Mouse (Mus musculus) spleen, adult 2 months (tissue): ENCODE measurements at regions not wholly inside any gene's neighbourhood (a gene's known extent, or its start where the extent isn't known, plus 50 kb on each side); places are given as distances from the start of the nearest gene placed in this dataset.

Source experiments
- DNase-seq, 2 experiments: peaks; one replicate each; pipeline versions ENCODE4 v3.0.0 to v3.0.0-alpha.2; 2012 to 2021; ENCODE audit warnings: low spot score in 2 of 2, low read depth in 1 of 2
- H3K27ac ChIP-seq: fragments of 200-500 bp; 2 replicates; pipeline ENCODE4 v1.5.1; 2012; ENCODE audit warnings: low read length, inconsistent platforms; ENCODE audit not compliant: insufficient read depth
- H3K27me3 ChIP-seq: fragments of 200-500 bp; 2 replicates; pipeline ENCODE4 v1.6.1; 2012; ENCODE audit warnings: mild to moderate bottlenecking, moderate library complexity, low read length, inconsistent platforms; ENCODE audit not compliant: control insufficient read depth, insufficient read depth
- H3K36me3 ChIP-seq: fragments of 200-500 bp; 2 replicates; pipeline ENCODE4 v1.6.1; 2012; ENCODE audit warnings: mild to moderate bottlenecking, low read length, inconsistent platforms; ENCODE audit not compliant: control insufficient read depth, insufficient read depth
- H3K4me1 ChIP-seq: fragments of 200-500 bp; 2 replicates; pipeline ENCODE4 v1.6.1; 2011; ENCODE audit warnings: inconsistent platforms; ENCODE audit not compliant: control insufficient read depth, insufficient read depth, insufficient read length
- H3K4me3 ChIP-seq: fragments of 200-500 bp; 2 replicates; pipeline ENCODE4 v1.5.1; 2011; ENCODE audit warnings: mild to moderate bottlenecking, inconsistent platforms; ENCODE audit not compliant: insufficient read depth, insufficient read length; ENCODE audit errors: extremely low read depth
- CTCF ChIP-seq: fragments of 200-500 bp; IDR thresholded peaks from 2 replicates; pipeline ENCODE4 v1.5.1; 2011; ENCODE audit warnings: mild to moderate bottlenecking, inconsistent platforms; ENCODE audit not compliant: insufficient read depth, insufficient read length, insufficient replicate concordance; ENCODE audit errors: extremely low read depth
- POLR2A ChIP-seq: fragments of 200-500 bp; IDR thresholded peaks from 2 replicates; pipeline ENCODE4 v1.6.1; 2011; ENCODE audit warnings: low read depth, low read length, inconsistent platforms
- WGBS: fragments of 180-500 bp; shearing (Covaris S2); methylation state at CpG from one replicate; pipeline ENCODE4 v1.1.7; 2018; 5-methylcytosine and 5-hydroxymethylcytosine counted together

DNA sequence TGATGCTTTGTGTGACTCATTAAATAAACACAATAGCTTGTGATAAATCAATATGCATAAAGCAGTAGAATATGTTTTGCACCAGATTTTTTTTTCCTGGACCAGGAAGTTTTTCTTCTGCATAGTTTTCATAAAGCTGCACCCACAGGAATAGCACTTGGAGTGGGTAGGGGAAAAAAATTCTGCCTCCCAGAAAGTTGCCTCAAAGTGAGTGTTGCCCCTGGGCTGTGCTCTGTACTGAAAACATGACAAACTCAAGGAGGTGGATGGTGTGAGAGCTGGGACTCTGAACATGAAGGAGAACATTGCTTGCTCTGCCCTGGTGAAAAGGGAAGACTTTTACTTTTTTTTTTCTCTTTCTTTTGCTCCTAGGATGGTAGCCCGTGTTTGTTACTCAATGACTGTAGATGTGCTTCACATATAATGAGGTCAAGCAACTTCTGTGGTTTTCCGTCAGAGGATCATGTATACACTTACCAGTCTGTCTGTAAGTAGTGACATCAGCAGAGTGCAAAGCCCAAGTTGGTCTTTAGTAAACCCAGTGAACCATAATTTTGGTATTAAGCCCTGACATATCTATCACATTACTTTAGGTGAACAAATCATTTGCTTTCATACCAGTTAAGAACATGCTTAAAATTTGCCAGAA is 164.1 kb upstream of the Lcorl start:
- Histone ChIP-seq H3K4me1 (no peaks in the 10 kb centered on the region), H3K27me3 (no peaks in the 10 kb centered on the region), H3K36me3 (no peaks in the 10 kb centered on the region), H3K4me3 (no peak overlapping the region), H3K27ac (no peak overlapping the region)
- TF ChIP-seq POLR2A (no peak), CTCF (no peak)
- WGBS: 66% methylated on average over 2 of the region's 2 CpGs
- DNase-seq: no peak

- H3K4me3 ChIP-seq: no peak overlapping the region
- TF ChIP-seq POLR2A: no peak
- no peak for TF ChIP-seq CTCF
- no peaks in the 10 kb centered on the region for H3K4me1 ChIP-seq
- 88% methylated on average over 4 of the region's 4 CpGs for WGBS
- H3K27me3 ChIP-seq: no peaks in the 10 kb centered on the region
- no peak overlapping the region for H3K27ac ChIP-seq
- no peaks in the 10 kb centered on the region for H3K36me3 ChIP-seq
- DNase-seq: no peak
Measured at GRCm38 (mm10) chr5:46020175-46020574, 162.8 kb upstream of the Lcorl start.

- no peak for DNase-seq
- Histone ChIP-seq H3K4me1 (no peaks in the 10 kb centered on the region), H3K27me3 (no peaks in the 10 kb centered on the region), H3K27ac (no peak overlapping the region), H3K4me3 (no peak overlapping the region), H3K36me3 (no peaks in the 10 kb centered on the region)
- 79% methylated on average over 9 of the region's 9 CpGs for WGBS
- TF ChIP-seq CTCF: no peak
- no peak for TF ChIP-seq POLR2A
Measured at GRCm38 (mm10) chr5:46007446-46007845, 150.0 kb upstream of the Lcorl start.

- H3K4me1 ChIP-seq: no peaks in the 10 kb centered on the region
- DNase-seq: no peak
- 85% methylated on average over 2 of the region's 2 CpGs for WGBS
- H3K27ac ChIP-seq: no peak overlapping the region
- TF ChIP-seq CTCF: no peak
- no peak for TF ChIP-seq POLR2A
- H3K4me3 ChIP-seq: no peak overlapping the region
- no peaks in the 10 kb centered on the region for H3K27me3 ChIP-seq
- H3K36me3 ChIP-seq: no peaks in the 10 kb centered on the region
Measured at GRCm38 (mm10) chr5:46006691-46007090, 149.3 kb upstream of the Lcorl start.

GRCm38 (mm10) chr5:46006228-46006627 is 148.8 kb upstream of the Lcorl start:
- DNase-seq: no peak
- WGBS: 85% methylated on average over 3 of the region's 3 CpGs
- H3K36me3 ChIP-seq: no peaks in the 10 kb centered on the region
- no peak overlapping the region for H3K27ac ChIP-seq
- no peak overlapping the region for H3K4me3 ChIP-seq
- TF ChIP-seq POLR2A (no peak), CTCF (no peak)
- H3K27me3 ChIP-seq: no peaks in the 10 kb centered on the region
- H3K4me1 ChIP-seq: no peaks in the 10 kb centered on the region

DNA sequence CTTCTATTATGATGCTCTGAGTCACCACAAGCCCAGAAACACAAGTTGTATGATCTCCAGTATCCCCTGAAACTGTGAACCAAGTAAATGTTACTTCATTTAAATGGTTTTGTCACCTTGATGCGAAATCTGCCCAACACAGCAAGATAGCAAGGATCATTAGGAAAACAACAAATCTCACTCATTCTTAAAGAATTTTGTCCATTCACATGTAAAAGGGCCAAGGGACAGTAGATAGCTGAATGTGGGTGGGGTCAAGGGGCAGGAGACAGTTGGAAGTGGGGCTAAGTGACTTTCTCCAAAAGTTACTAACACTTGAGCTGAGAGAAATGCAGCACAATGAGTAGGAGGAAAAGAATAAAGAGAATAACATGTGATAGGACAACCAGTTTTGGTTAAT is 148.2 kb upstream of the Lcorl start:
- TF ChIP-seq CTCF (no peak), POLR2A (no peak)
- Histone ChIP-seq H3K27me3 (no peaks in the 10 kb centered on the region), H3K27ac (no peak overlapping the region), H3K4me1 (no peaks in the 10 kb centered on the region), H3K36me3 (no peaks in the 10 kb centered on the region), H3K4me3 (no peak overlapping the region)
- DNase-seq: no peak
- WGBS: 85% methylated on average over 1 of the region's 1 CpGs

DNA sequence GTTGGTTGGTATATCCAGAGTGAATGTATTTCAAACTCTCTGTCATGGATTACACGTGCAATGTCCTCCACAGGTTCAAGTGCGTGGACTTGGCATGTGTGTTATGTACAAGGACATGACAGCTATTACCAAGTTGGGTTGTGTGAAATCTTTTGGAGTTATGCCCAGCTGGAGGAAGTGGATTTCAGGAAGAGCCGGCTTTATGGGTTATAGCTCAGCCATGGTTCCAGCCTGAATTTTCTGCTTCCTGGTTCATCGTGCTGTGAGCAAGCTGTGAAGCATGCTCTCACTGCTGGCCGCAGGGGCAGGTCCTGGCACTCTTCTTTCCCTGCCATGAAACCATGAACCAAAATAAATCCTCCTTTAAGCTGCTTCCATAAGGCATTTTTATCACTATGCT is 144.6 kb upstream of the Lcorl start:
- no peak for DNase-seq
- no peaks in the 10 kb centered on the region for H3K36me3 ChIP-seq
- 81% methylated on average over 5 of the region's 5 CpGs for WGBS
- no peaks in the 10 kb centered on the region for H3K27me3 ChIP-seq
- TF ChIP-seq CTCF (no peak), POLR2A (no peak)
- H3K4me3 ChIP-seq: no peak overlapping the region
- H3K4me1 ChIP-seq: no peaks in the 10 kb centered on the region
- no peak overlapping the region for H3K27ac ChIP-seq

DNA sequence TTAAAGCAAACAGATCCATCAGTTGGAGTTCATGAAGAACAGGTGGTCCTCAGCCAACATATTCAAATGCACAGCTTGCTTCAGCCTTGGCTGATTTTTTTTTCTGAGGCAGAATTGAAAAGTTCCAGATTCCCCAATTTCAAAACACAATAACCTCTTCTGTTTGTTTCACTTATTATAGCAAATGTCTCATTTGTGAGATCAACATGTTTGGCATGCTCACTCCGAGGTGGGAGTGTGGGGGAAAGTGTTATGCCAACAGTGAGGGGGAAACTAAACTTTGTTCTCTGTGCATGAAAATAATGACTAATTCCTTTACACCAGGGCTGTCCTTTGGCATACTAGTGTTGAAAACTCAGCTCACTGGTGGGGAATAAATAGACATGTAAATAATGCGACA is 100.4 kb upstream of the Lcorl start:
- H3K27me3 ChIP-seq: no peaks in the 10 kb centered on the region
- no peak for TF ChIP-seq CTCF
- no peak for TF ChIP-seq POLR2A
- no peaks in the 10 kb centered on the region for H3K36me3 ChIP-seq
- WGBS: 86% methylated on average over 2 of the region's 2 CpGs
- DNase-seq: no peak
- no peaks in the 10 kb centered on the region for H3K4me1 ChIP-seq
- no peak overlapping the region for H3K4me3 ChIP-seq
- H3K27ac ChIP-seq: no peak overlapping the region
